Mouse (Mus musculus) left cerebral cortex, adult 11 months (tissue): ENCODE measurements around the gene Zfand3.

ENCODE experiments used
- DNase-seq: peaks from one replicate; pipeline ENCODE4 v3.0.0; 2022; ENCODE audit warnings: low spot score

The Zfand3 gene

DNA sequence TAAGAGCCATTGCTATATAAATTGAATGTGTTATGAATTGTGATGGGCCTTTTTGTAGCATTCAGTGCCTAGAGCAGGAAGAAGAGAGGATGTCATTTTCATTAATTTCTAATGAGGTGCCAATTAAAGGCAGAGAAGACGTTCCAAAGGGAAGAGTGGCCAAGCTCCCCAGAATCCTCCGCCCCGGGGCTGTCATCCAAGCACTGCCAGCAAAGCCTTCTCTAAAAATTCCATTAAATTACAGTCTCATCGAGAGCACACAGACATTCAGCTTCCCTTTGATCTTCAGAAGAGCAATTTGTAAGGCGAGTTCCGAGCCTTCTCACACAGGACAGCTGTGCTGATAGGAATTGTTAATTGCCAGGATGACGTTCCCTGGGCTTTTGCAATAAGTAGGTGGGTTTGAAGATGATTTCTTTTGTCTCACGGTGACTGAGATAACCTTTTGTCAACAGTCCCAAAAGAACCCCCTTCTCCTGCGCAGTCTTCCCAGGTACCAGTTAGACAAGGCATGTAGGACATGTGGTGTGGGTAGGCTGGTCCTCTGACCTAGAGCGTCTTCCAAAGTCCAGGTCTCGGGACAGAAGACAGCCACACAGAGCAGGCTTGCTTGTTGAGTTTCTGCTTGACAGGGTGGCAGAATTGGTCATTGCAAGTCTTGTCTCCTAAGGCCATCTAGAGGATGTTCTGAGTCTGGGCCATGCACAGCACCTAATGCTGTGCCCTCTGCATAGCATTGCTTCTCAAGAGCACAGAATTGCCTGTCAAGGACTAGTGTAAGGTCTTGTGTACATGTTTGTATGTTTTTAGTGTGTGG is 190.3 kb downstream of the Zfand3 start:
- no peak for DNase-seq

DNA sequence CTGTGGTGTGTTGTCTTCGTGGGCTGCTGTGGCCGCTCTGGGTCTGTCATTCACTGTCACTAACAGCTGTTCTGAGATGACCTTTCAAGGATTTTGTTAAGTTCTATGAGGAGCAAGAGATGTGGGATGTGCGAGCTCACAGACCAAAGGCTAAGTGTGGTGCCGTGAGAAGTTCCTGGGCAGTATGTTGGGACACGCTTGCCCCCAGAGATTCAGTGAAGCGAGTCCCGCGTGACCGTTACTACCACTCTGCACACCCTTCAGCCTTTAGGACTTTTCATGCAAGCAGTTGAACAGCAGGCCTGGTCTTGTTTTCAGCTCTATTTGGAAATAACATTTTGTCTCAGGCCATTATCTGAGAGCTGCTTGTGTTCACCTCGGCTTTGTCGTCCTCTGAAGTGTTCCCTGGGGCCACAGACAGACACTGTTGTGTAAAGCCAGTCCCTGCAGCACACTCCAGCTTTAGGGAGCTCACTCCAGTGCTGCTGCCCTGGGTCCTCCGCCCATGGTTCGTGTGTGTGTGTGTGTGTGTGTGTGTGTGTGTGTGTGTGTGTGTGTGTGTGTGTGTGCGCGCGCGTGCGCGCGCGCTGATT is 191.2 kb downstream of the Zfand3 start:
- DNase-seq, result no peak

DNA sequence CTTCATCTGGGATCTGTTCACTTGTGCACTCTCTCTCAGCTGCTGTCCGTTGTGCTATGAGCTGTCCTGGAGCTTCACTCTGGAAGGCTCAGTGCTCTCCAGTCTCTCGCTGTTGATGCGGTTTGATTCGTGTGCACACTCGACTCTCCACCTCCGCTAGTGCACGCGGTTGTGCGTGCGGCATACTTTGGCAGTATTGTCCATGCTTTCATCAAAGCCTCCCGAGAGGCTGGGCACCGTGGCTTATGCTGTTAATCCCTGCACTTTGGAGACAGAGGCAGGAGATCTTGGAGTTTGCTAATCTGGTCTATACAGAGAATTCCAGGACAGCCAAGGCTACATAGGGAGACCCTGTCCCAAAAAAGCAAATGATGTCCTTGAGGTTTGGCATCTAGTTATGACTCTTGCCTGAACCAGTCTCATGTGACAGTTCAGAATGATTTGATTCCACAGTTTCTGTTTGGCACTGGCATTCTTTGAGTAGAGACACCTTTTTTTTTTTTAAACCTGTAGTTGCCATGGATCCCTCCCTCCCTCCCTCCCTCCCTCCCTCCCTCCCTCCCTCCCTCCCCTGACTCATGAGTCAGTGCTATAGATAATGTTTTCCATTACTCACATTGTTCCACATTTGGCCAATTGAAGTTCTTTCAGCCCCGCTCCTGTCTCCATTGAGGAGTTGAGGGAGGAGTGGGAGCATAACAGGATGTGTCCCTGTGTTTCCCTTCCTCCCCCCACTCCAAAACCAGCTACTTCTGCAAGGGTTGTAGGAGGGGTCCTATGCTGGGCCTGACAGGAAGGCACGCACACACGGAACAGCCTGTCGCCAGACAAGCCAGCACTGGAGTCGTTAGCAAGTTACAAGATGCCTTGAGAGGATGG is 192.1 kb downstream of the Zfand3 start:
- no peak for DNase-seq

DNA sequence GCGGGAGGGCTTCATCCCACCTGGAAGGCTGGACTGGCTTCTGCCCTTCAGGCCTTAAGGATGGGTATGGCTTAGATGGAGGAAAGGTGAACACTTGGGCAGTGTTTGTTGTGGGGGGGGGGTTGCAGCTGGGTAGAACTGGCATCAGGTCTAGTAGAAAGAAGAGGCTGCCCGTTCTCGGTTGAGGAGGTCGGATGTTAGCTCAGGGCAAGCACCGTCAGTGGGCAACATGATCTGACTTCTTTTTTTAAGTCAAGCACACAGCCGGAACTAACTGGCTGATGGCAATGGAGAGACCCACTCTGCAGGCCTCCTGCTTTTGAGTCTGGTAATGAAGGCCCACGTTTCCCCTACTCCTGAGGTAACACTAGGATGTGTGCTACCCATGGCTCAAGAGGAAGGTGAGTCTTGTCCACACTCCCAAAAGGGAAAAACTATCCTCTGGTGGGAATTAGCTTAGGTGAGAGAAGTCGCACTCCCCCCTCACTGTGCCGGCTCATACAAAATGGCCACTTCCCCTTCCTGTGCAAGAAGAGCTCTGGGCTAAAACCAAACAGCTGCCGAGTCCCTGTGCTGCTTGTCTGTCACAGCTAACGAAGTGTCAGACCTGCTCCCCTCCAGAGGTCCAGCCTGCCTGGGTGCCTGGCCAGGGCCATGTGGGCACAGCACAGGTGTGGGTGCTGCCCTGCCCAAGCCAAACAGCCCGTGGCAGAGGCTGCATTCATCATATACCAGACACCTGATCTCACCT is 192.9 kb downstream of the Zfand3 start:
- no peak for DNase-seq

DNA sequence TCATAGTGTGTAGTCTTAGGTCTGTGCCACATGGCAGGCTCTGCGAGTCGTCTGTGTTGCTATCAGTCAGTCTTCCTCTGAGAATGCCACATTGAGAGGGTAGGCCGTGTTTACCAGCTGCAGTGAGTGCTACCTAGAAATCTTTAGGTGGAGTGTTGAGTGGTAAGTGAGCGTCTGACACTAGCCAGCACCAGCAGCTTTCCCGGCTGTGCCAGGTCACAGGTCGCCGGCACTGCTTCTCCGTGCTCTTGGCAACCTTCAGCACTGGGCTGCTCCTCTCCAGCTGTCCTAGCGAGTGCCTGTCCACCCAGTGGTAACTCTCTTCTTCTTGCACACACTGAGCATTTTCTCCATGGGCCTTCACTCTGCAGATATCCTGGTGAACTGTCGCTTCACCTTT is 193.9 kb downstream of the Zfand3 start:
- DNase-seq, result no peak

DNA sequence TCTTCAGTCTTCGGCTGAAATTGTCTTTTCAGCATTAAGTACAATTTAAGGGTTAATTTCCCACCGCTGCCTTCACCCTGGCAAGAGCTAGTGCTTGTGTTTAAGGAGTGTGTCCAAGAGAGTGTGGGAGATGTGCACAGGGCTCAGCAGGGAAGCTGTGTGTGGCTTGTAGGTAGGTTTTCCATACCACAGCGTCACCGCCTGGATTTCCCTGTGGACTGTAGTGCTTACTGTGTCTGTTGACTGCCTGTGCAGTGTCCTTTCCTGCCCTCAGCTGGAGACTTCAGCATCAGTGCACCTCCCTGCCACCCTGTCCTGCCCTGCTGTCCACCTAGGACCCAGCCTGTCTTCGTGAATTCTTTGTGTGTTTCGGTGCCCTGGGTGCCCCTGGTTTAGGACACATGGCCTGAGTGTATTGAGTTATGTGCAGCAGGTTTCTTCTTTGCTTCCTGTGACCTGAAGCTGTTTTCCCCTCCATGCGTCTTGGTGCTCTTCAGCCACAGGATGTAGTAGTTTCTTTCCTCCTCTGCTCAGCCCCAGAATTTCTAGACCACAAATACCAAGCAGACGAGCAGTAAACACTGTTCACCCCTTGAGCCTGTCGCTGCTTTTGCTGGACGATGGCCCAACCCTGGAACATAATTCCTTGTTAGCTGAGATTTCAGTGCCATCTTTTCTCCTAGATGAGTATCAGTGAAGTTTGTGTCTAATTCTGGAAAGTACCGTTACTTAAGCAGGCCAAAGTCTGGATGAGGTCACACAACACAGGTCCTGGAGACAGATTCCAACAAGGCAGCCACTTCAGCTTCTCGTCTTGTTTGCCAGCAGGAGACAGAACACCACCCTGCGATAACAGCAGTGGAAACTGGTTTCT is 195.1 kb downstream of the Zfand3 start:
- no peak for DNase-seq

DNA sequence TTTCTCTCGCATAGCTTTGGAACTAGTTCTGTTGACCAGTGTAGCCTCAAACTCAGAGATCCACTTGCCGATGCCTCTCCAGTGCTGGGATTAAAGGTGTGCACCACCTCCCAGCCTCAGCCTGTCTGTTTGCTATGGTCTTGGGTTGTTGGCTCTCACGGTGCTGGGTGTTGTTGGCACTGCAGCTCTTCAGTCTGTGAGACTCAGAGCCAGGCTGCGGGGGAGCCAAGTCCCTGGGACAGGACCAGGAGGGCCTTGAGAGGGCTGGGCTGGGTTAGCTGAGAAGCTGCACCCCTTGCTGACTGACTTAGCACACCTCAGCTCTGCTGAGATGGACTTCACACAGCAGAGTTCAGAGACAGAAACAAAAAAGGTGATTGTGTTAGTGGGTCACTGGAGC is 195.8 kb downstream of the Zfand3 start:
- DNase-seq, result no peak

DNA sequence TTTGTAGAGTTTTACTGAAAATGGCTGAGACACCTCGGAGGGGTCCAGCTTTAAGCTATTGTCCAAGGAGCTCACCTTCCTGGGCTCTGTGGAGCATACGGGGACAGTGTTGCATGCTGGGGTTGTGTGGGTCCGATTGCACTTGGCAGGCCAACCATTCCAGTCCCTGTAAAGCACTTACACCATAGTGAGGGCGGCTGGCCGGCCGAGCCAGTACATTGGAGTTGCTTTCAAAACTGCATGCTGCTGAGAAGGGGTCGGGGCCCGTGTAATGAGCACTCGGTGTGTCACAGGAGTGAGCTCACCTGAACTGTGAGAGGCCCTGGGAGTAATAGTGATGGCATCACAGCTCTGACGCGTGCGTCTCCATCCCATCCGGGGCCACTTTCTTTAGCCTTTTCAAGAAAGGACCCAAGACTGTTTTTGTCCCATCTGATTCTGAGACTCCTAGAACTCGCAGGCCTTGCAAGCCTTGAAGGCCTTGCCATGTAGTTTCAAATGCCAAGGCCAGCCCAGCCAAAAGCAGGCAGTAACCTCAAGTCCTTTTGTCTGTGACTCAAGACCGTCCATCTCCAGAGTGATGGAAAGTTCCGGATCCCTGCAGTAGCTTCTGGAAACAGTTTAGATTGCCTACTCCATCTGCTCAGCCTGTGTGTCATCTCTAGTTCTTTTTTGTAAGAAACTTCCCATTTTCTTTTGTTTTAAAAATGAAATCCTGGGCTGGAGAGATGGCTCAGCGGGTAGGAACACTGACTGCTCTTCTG is 200.7 kb downstream of the Zfand3 start:
- no peak for DNase-seq

DNA sequence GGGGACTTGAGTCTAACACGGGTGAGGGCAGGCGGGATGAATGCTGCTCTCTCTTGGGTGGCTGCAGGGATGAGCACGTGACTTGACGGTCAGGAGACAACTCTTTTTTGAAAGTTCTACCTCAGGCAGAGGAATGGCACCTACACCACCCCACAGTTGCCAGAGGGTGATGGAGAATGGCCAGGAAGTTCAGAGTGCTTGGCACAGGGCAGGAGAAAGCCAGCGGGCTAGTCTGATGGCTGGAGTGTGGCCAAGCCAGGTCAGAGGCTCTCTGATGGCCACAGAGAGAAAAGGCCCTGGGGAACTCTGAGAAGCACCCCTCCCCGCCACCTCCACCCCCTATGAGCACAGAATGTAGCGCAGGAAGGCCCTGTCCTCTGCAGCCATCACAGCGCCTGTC is 205.7 kb downstream of the Zfand3 start:
- no peak for DNase-seq

DNA sequence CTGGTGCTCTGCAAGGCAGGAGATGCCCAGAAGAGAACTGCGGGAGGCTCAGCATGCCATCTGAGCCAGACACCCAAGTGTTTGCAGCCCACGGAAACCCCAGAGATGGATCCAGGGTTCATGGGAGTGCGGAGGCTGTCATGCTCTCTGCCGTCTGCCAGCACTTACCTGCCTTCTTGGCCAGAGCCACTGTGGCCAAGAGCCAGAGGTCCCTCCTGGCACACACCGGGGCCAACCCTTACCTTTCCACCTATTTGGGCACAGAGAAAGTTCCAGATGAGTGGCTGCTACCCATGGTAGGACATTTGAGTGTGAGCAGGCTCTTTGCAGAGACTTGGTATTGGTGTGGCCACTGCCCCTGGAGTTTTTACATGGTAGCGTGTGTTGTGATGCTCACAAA is 206.4 kb downstream of the Zfand3 start:
- no peak for DNase-seq

DNA sequence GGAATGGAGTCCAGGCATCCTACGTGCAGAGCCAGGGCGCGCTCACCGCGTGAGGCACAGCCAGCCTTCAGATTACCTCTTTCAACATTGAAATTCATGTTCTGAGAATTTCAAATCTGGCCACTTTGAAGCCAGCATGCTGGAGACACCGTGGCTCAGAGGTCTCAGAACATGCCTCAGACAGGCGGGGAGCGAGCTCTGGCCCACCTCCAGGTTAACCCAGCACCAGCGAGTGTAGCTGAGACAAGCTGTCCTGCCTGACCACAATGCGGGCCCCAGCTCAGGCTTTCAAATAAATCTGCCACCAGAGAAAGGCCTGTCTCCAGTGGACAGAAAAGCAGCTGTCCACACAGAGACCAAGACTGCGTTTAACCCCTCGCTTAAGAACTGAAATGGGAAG is 208.1 kb downstream of the Zfand3 start:
- DNase-seq, result no peak

DNA sequence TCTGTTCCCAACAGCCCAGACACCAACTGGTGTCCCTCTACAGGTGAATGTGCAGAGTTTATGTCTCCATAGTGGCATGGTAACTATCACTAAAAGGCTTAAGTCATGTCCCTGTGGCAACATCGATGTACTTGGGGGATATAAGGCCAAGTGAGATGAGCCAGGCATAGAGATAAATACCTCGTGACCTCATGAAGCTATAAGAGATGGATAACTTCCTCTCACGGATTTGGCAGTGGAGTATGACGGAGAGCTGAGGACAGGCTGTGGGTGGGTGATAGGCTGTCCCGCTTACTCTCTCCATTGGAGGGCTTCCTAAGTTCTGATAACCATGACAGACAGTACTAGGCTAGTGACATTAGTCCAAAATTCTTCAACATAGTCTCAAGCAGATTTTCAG is 208.8 kb downstream of the Zfand3 start:
- DNase-seq, result no peak

DNA sequence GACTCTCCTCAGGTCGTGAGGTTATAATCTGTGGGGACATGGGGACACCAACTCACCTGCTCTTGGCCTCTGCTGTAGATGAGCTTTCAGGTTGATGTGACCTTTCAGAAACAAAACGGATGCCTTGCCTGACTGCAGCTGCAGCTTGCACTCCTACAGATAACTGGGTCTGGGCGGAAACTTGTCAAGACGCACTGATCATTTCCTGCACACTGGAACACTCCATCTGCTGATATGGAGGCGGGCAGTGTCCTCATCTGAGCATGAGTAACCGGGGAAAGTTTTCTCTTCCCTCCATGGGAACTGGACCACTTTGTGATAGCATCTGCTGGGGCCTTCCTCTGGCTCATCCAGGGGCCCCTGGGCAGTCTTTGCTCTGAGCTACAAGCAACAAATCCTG is 209.9 kb downstream of the Zfand3 start:
- peak; percentile 64 for DNase-seq

DNA sequence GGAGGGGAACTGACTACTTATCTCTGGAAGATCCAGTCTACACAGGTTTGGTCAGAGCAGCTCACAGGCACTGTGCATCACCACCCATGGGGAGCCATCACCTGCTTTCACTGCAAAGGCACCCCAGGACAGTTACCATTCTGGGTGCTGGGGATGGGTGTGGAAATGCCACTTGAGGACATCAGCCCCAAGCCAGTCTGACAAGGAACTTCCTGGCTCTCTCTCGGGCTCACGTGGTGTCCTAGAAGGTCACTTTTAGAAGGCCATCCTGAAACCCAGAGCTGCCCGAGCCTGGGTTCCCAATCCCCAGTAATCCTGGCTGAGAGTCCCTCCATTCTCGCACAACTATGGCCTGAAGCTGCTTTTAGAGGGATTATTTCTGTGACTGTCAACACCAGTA is 211.2 kb downstream of the Zfand3 start:
- no peak for DNase-seq

DNA sequence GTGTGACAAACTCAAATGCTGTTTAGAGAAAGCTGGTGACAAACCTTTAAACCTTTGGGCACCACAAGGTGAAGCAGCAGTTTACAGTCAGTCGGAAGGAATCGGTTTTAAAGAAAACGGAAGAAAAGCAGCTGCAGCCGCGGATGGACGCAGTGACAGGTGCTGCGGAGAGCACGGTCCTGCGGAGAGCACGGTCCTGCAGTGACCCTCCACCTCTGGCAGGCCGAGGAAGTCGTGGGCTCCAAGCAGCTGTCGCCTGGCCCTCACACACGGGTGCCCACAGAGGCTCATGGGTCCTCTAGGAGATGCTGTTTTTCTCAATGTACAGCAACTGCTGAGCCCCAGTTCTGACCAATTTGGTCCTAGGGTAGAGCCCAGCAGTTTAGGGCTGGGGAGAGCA is 217.1 kb downstream of the Zfand3 start:
- no peak for DNase-seq

DNA sequence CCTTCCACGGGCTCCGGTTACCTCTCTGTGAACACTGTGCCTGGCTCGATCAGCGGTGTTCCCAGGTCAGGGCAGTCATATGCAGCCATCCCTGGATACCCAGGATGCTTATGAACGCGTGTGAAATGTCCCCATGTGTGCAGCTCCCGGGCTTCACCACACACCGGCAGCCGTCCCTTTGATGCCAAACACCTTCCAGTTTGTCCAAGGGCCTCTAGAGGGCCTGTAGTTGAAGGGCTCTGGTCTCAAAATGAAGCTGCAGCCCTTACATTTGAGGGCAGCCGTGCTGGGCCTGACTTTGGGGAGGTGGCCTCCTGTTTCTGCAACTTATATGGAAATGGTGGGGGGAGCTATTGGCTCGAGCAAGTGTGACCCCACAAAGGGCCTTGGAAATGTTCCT is 217.8 kb downstream of the Zfand3 start:
- DNase-seq, result no peak

DNA sequence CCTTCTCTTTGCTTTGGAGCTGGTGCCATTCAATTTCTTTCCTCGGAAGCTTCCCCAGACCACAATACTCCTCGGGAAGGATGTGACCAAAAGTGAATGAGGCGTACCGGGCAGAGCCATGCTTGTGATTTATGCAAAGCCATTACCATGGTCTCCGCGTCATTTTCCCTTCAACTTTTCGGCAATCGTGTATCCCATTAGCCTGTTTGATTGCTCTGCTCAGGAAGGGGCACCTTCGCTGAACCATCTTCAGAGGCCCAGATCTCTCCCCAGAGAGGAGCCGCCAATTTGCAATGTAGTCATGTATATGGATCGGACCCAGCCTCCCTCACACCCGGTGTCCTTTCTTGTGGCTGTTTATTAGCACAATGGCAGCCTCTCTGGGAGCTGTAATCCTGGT is 218.3 kb downstream of the Zfand3 start:
- DNase-seq, result no peak

DNA sequence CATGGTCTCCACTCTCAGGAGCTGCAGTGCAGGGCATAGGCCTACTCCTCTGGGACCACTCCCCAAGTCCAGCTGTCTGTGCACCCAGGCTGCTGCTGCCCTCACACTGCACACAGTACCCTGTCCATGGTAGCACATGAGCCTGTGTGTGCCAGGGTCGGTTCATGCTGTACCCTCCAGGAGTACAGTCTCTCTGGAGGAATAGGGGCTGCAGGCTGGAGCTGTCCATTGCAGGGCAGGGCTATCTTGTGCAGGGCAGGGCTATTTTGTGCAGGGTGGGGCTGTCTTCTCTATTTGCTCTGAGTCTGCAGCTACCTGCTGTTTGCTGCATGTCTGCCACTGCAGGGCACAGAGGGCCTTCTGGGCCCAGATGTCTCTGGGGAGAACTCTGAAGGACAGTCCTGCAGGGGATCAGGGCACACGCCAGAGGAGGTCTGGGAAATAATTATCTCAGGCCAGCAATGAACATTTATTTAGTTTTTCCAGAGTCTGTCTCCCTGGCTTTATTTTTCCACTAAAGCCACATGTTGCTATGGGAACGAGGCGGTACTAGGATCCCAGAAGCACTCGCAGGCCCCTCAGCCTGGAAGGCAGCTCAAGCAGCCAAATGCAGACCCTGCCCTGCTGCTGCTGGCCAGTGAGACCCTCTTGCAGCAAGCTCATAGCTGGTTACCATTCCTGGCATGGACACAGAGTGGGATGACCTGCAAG is 220.7 kb downstream of the Zfand3 start:
- no peak for DNase-seq

DNA sequence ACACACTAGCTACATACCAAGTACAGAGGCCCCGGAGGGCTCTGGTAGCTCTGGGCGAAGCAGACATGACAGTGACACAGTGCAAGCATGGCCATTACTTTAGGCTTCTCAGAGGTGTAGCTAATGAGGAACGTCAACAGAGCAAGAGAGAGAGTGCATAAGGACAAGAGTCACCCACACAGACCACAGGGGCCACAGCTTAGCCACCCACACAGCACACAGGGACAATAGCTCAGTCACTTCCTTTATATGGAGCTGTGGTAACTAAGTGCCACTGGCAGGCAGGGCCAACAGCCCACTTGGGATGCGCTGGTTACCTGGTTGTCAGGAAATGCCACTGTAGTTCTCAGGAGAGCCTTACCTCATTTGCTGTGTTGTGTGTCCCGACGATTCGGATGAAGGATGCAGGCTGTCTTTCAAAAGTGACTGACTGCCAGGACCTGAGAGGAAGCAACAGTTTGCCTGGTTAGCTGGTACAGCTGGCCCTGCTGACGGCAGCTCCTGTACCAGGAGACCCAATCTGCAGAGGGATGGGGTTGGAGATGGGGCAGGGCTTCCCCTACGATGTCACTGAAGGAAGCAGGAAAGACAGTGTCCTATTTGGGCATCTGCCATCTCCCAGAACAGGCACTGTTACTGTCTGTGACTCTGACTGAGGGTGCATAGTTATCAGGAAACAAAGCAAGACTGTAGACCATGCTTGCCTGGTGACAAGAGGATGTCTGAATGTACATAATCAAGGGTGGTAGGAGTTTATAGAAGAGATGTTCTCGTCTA is 224.1 kb downstream of the Zfand3 start:
- DNase-seq, result no peak
